Mouse (Mus musculus) gastrocnemius, adult 2 months (tissue): ENCODE data around the gene AA467197. TPM values are rescaled to one million over a fixed set of nuclear protein-coding genes. Genes with fewer than 3 reads are reported as not detected.

Experiments
- DNase-seq: peaks from one replicate; pipeline ENCODE4 v3.0.0; 2022
- H3K27ac ChIP-seq: fragments of 200-600 bp; 2 replicates; pipeline ENCODE4 v1.8.1; 2022; ENCODE audit warnings: mild to moderate bottlenecking
- H3K4me3 ChIP-seq: fragments of 200-600 bp; 2 replicates; pipeline ENCODE4 v1.8.1; 2022; ENCODE audit warnings: mild to moderate bottlenecking, moderate library complexity
- CTCF ChIP-seq: fragments of 200-600 bp; IDR thresholded peaks from 2 replicates; pipeline ENCODE4 v1.8.1; 2022; ENCODE audit warnings: antibody characterized with exemption, mild to moderate bottlenecking, moderate library complexity
- intact Hi-C: fragments of 180-260 bp; cut with DNase I; formaldehyde crosslinking; loops from one replicate; pipeline ENCODE4 v1.15.1; 2025
- microRNA-seq: library from miRNA; unstranded; fragments of <30 nt; microRNA quantifications from one replicate; pipeline ENCODE4 v1.2.0, GENCODE M21; 2021
- total RNA-seq, 2 experiments: library from RNA; stranded (reverse); gene quantifications; 2 replicates each; pipeline ENCODE4 v1.2.3; 2021

Gene AA467197
- total RNA-seq, 2 experiments from 2014 or later: 0.54 TPM; not detected in 1

GRCm38 (mm10) chr2:122683641-122684040, 46.9 kb downstream of the AA467197 start:
- no peak for DNase-seq
- no peak overlapping the region for H3K27ac ChIP-seq
- intact Hi-C loops: no loop called here
- no peak for TF ChIP-seq CTCF
- H3K4me3 ChIP-seq: no peak overlapping the region

- Histone ChIP-seq H3K27ac (no peak overlapping the region), H3K4me3 (no peak overlapping the region)
- TF ChIP-seq CTCF: no peak
- intact Hi-C loops: no loop called here
- DNase-seq: no peak
These were observed 49.9 kb downstream of the AA467197 start for GRCm38 (mm10) chr2:122686665-122687064.

Small RNA genes within 50 kb of the gene (microRNA-seq; reads per million reads assigned to microRNA genes)
- not detected for gene Mir147

Other genes starting within 250 kb of the AA467197 start
- gene Slc28a2, start 210.5 kb upstream of the AA467197 start, total RNA-seq: 1 to 10 TPM; 5.6 to 9.9 TPM
- under 1 TPM; 0.08 to 0.20 TPM for gene Gm14085, start 152.0 kb upstream of the AA467197 start, total RNA-seq
- 1 to 10 TPM; 3.9 to 4.5 TPM for gene Gatm, start 25.7 kb upstream of the AA467197 start, total RNA-seq
- gene Slc30a4, start 65.7 kb downstream of the AA467197 start, total RNA-seq: 10 to 100 TPM; 14.4 to 14.8 TPM
- gene Bloc1s6, start 101.5 kb downstream of the AA467197 start, total RNA-seq: 10 to 100 TPM; 14.5 to 20.6 TPM
- 10 to 100 TPM; 30.5 to 30.9 TPM for gene Sqor, start 128.3 kb downstream of the AA467197 start, total RNA-seq